Mouse (Mus musculus) E14TG2a.4 (cell line): ENCODE results near the gene Oard1.

ENCODE experiments used
- CTCF ChIP-seq: conservative IDR thresholded peaks from 2 replicates; pipeline ENCODE4 v1.5.1; 2014; ENCODE audit warnings: low read length
- POU5F1 ChIP-seq: IDR thresholded peaks from 2 replicates; pipeline ENCODE4 v1.6.1; 2014; ENCODE audit warnings: low read length, borderline replicate concordance

GRCm38 (mm10) chr17:48411241-48411640 lies 1.4 kb downstream of the Oard1 start:
- TF ChIP-seq CTCF (no peak), POU5F1 (no peak)
